Mouse (Mus musculus) olfactory bulb, adult 2 months (tissue): ENCODE measurements around the gene Hdac1. TPM values are rescaled to one million over a fixed set of nuclear protein-coding genes. Genes with fewer than 3 reads are reported as not detected.
"Not testable (repeated sequence)": the region's sequence is repeated elsewhere in the genome, so short reads cannot be mapped to it uniquely, and the experiment has no call there.

Experiments
- H3K27ac ChIP-seq: fragments of 200-500 bp; 2 replicates; pipeline ENCODE4 v1.5.1; 2012; ENCODE audit warnings: low read depth, low read length; ENCODE audit not compliant: insufficient read depth
- H3K4me1 ChIP-seq: fragments of 200-500 bp; 2 replicates; pipeline ENCODE4 v1.6.1; 2012; ENCODE audit warnings: low read length; ENCODE audit not compliant: control insufficient read depth, insufficient read depth
- H3K4me3 ChIP-seq: fragments of 200-500 bp; 2 replicates; pipeline ENCODE4 v1.5.1; 2012; ENCODE audit warnings: mild to moderate bottlenecking, low read depth, low read length, moderate library complexity; ENCODE audit not compliant: insufficient read depth
- CTCF ChIP-seq: fragments of 200-500 bp; IDR thresholded peaks from 2 replicates; pipeline ENCODE4 v1.5.1; 2012; ENCODE audit warnings: low read depth, mild to moderate bottlenecking, low read length, moderate library complexity; ENCODE audit not compliant: insufficient read depth
- POLR2A ChIP-seq: fragments of 200-500 bp; IDR thresholded peaks from 2 replicates; pipeline ENCODE4 v1.6.1; 2012; ENCODE audit warnings: mild to moderate bottlenecking, low read depth, low read length, moderate library complexity; ENCODE audit not compliant: insufficient read depth
- WGBS: fragments of 180-500 bp; shearing (Covaris S2); methylation state at CpG from one replicate; pipeline ENCODE4 v1.1.7; 2018; 5-methylcytosine and 5-hydroxymethylcytosine counted together
- polyA plus RNA-seq: library from polyadenylated mRNA; stranded (reverse); fragments of >200 nt; gene quantifications from 2 replicates; pipeline ENCODE4 v1.2.4, GENCODE M21; 2012; ENCODE audit warnings: low replicate concordance; ENCODE audit not compliant: missing spikeins, insufficient read depth, insufficient read length

The Hdac1 gene
- polyA plus RNA-seq, 1 experiment, result not detected

- 84% methylated on average over 6 of the region's 6 CpGs for WGBS
- Histone ChIP-seq H3K4me1 (no peaks in the 10 kb centered on the region), H3K27ac (no peak overlapping the region), H3K4me3 (no peak overlapping the region)
- TF ChIP-seq POLR2A (no peak), CTCF (no peak)
These were observed 22.6 kb upstream of the Hdac1 start for GRCm38 (mm10) chr4:129565139-129565538.

- H3K4me3 ChIP-seq, result no peak overlapping the region
These were observed 21.2 kb upstream of the Hdac1 start for GRCm38 (mm10) chr4:129563718-129564117.

GRCm38 (mm10) chr4:129561184-129561583, 18.7 kb upstream of the Hdac1 start:
- no peak for TF ChIP-seq POLR2A
- TF ChIP-seq CTCF, result no peak
- H3K4me3 ChIP-seq, result no peak overlapping the region
- H3K4me1 ChIP-seq, result peaks cover 3% of the 10 kb centered on the region; the same call in 1 of the 2 replicates
- no peak overlapping the region for H3K27ac ChIP-seq
- WGBS, result 94% methylated on average over 5 of the region's 5 CpGs

More at GRCm38 (mm10) chr4:129563718-129564117, 21.2 kb upstream of the Hdac1 start:
- no peaks in the 10 kb centered on the region for H3K4me1 ChIP-seq
- TF ChIP-seq CTCF (no peak), POLR2A (no peak)
- H3K27ac ChIP-seq, result no peak overlapping the region
- 85% methylated on average over 8 of the region's 8 CpGs for WGBS

- no peak overlapping the region for H3K27ac ChIP-seq
- TF ChIP-seq POLR2A, result no peak
- no peak for TF ChIP-seq CTCF
- H3K4me3 ChIP-seq, result no peak overlapping the region
- peaks cover 10% of the 10 kb centered on the region for H3K4me1 ChIP-seq
- WGBS, result 91% methylated on average over 12 of the region's 12 CpGs
These were observed 15.9 kb upstream of the Hdac1 start for GRCm38 (mm10) chr4:129558321-129558955.

GRCm38 (mm10) chr4:129557256-129557808, 14.8 kb upstream of the Hdac1 start:
- no peak overlapping the region for H3K27ac ChIP-seq

GRCm38 (mm10) chr4:129556532-129557223, 14.2 kb upstream of the Hdac1 start:
- Histone ChIP-seq H3K4me1 (peaks cover 10% of the 10 kb centered on the region), H3K4me3 (peak overlapping the region; percentile 40), H3K27ac (no peak overlapping the region)
- TF ChIP-seq POLR2A (0 out of 2 replicates have a peak, but pooled peaks have one; percentile 22), CTCF (no peak)
- WGBS, result 9% methylated on average over 33 of the region's 33 CpGs

More at GRCm38 (mm10) chr4:129557256-129557808, 14.8 kb upstream of the Hdac1 start:
- 94% methylated on average over 9 of the region's 9 CpGs for WGBS
- Histone ChIP-seq H3K4me3 (no peak overlapping the region), H3K4me1 (peaks cover 10% of the 10 kb centered on the region)
- no peak for TF ChIP-seq POLR2A
- no peak for TF ChIP-seq CTCF

GRCm38 (mm10) chr4:129555862-129556531, 13.5 kb upstream of the Hdac1 start:
- peak overlapping the region; percentile 40 for H3K4me3 ChIP-seq
- 1% methylated on average over 24 of the region's 24 CpGs for WGBS
- peaks cover 10% of the 10 kb centered on the region for H3K4me1 ChIP-seq
- H3K27ac ChIP-seq, result 0 out of 2 replicates have a peak overlapping the region, but pooled peaks have one; percentile 0
- no peak for TF ChIP-seq CTCF
- no peak for TF ChIP-seq POLR2A

- Histone ChIP-seq H3K4me3 (peak overlapping the region; percentile 40), H3K4me1 (peaks cover 10% of the 10 kb centered on the region), H3K27ac (no peak overlapping the region)
- TF ChIP-seq POLR2A, result no peak
- TF ChIP-seq CTCF, result peak; percentile 30; the same call in 1 of the 2 replicates
- WGBS, result 5% methylated on average over 16 of the region's 16 CpGs
These were observed 12.9 kb upstream of the Hdac1 start for GRCm38 (mm10) chr4:129555421-129555861.

GRCm38 (mm10) chr4:129554512-129554911, 12.0 kb upstream of the Hdac1 start:
- 57% methylated on average over 6 of the region's 6 CpGs for WGBS
- not testable (repeated sequence) for H3K4me3 ChIP-seq, H3K27ac ChIP-seq, H3K4me1 ChIP-seq
